Mouse (Mus musculus): ENCODE data around the gene Drc3.

DNA sequence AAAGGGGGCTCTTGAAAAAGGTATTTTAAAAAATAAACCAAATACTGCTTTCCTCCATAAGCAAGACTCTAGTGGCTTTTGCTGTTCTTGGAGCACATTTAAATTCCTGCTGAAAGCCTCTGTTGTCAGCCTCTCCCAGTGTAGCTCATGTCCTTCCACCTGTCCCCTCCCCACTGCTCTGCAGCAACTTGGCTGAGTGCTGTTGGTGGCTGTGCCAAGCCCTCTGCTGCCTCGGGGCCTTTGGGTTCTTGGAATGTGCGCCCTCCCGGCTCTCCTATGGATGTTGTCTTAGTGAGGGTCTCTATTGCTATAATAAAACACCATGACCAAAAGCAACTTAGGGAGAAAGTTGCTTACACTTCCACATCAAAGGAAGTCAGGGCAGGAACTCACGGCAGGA lies 16.3 kb downstream of the Drc3 start:
- TF ChIP-seq FLI1 (IDR thresholded peaks at IDR 0.05; ENCODE audit: low read length) (no peak), GATA1 (IDR thresholded peaks at IDR 0.05; ENCODE audit: borderline replicate concordance, low read length) (no peak)
